Mouse (Mus musculus) olfactory bulb, adult 2 months (tissue): Measurements from ENCODE around the gene Gm10401. TPM values are rescaled to one million over a fixed set of nuclear protein-coding genes. Genes with fewer than 3 reads are reported as not detected.

Experiments
- H3K27ac ChIP-seq: fragments of 200-500 bp; 2 replicates; pipeline ENCODE4 v1.5.1; 2012; ENCODE audit warnings: low read depth, low read length; ENCODE audit not compliant: insufficient read depth
- H3K4me1 ChIP-seq: fragments of 200-500 bp; 2 replicates; pipeline ENCODE4 v1.6.1; 2012; ENCODE audit warnings: low read length; ENCODE audit not compliant: control insufficient read depth, insufficient read depth
- H3K4me3 ChIP-seq: fragments of 200-500 bp; 2 replicates; pipeline ENCODE4 v1.5.1; 2012; ENCODE audit warnings: mild to moderate bottlenecking, low read depth, low read length, moderate library complexity; ENCODE audit not compliant: insufficient read depth
- CTCF ChIP-seq: fragments of 200-500 bp; IDR thresholded peaks from 2 replicates; pipeline ENCODE4 v1.5.1; 2012; ENCODE audit warnings: low read depth, mild to moderate bottlenecking, low read length, moderate library complexity; ENCODE audit not compliant: insufficient read depth
- POLR2A ChIP-seq: fragments of 200-500 bp; IDR thresholded peaks from 2 replicates; pipeline ENCODE4 v1.6.1; 2012; ENCODE audit warnings: mild to moderate bottlenecking, low read depth, low read length, moderate library complexity; ENCODE audit not compliant: insufficient read depth
- WGBS: fragments of 180-500 bp; shearing (Covaris S2); methylation state at CpG from one replicate; pipeline ENCODE4 v1.1.7; 2018; 5-methylcytosine and 5-hydroxymethylcytosine counted together
- polyA plus RNA-seq: library from polyadenylated mRNA; stranded (reverse); fragments of >200 nt; gene quantifications from 2 replicates; pipeline ENCODE4 v1.2.4, GENCODE M21; 2012; ENCODE audit warnings: low replicate concordance; ENCODE audit not compliant: missing spikeins, insufficient read depth, insufficient read length

Gm10401 gene
- polyA plus RNA-seq, 1 experiment: not detected

DNA sequence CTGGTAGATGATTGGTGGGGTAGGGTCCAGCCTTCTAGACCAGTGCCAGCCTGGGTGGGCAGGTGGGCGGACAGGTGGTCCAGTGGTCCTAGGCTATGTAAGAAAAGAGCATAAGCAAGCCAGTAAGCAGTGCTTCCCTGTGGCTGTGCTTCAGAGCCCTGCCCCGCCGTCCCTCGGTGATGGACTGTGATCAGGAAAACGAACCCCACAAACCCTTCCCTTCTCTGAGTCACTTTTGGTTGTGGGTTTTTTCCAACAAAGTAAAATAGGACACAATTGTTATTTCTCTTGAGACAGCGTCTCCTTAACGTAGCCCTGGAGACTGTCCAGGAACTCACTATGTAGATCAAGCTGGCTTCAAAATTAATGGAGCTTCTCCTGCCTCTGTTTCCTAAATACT lies 34.7 kb downstream of the Gm10401 start:
- WGBS: 60% methylated on average over 7 of the region's 7 CpGs
- no peak for TF ChIP-seq POLR2A
- TF ChIP-seq CTCF: no peak
- peaks cover 11% of the 10 kb centered on the region for H3K4me1 ChIP-seq

DNA sequence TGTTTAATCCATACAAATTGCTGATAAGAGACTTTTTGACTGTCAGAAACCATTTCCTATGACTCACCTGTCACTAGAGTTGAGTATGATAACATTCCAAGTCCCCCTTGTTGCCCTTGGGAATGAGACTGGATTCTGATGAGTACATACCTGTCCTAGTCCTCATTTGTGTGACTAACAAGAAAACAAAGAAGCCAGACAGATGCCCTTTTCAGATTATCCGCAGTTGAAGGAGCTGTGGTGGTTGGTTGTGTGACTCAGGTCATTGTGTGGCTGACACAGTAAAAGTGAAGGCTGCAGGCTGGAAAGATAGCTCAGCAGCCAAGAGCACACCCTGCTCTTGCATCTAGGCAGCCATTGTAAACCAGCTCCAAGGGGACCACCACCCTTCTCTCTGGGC lies 35.5 kb downstream of the Gm10401 start:
- TF ChIP-seq POLR2A: no peak
- no peak for TF ChIP-seq CTCF
- 58% methylated on average over 1 of the region's 1 CpGs for WGBS
- Histone ChIP-seq H3K4me3 (no peak overlapping the region), H3K4me1 (peaks cover 6% of the 10 kb centered on the region), H3K27ac (no peak overlapping the region)

More for the DNA sequence above, 34.7 kb downstream of the Gm10401 start:
- no peak overlapping the region for H3K4me3 ChIP-seq
- H3K27ac ChIP-seq: no peak overlapping the region

- WGBS: 79% methylated on average over 3 of the region's 3 CpGs
- peaks cover 6% of the 10 kb centered on the region for H3K4me1 ChIP-seq
- no peak overlapping the region for H3K4me3 ChIP-seq
- TF ChIP-seq POLR2A (no peak), CTCF (no peak)
- H3K27ac ChIP-seq: no peak overlapping the region
Observed at GRCm38 (mm10) chr5:115060977-115061376, 37.1 kb downstream of the Gm10401 start.

DNA sequence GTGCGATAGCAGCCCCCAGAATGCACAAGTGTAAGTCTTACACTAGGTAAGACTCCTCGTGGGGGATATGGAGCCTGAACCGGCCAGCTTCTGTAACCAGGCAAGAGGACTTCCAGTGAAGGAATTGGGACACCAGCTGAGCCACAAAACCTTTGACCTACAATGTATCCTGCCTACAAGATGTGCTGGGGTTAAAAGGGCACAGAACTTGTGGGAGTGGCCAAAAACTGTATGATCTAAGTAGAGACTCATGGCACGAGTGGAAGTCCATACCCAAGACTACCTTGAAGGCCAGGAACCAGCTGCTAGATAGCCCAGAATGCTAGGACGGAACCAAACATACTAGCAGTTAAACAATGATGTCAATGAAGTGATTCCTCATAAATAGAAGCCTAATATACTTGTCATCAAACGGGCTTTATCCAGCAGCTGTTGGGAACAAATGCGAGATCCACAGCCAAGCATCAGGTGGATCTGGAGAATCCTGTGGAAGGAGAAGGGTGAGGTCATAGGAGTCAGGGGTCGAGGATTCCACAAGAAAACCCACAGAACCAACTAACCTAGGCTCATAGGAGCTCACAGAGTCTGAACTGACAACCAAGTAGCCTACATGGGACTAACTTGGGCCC lies 37.9 kb downstream of the Gm10401 start:
- 88% methylated on average over 8 of the region's 8 CpGs for WGBS
- Histone ChIP-seq H3K4me1 (peaks cover 8% of the 10 kb centered on the region), H3K4me3 (no peak overlapping the region), H3K27ac (no peak overlapping the region)
- no peak for TF ChIP-seq CTCF
- TF ChIP-seq POLR2A: no peak

- H3K4me1 ChIP-seq: peaks cover 10% of the 10 kb centered on the region
- no peak overlapping the region for H3K27ac ChIP-seq
- TF ChIP-seq CTCF: no peak
- no peak for TF ChIP-seq POLR2A
- WGBS: 86% methylated on average over 7 of the region's 7 CpGs
- no peak overlapping the region for H3K4me3 ChIP-seq
Observed at GRCm38 (mm10) chr5:115058584-115059297, 39.4 kb downstream of the Gm10401 start.

DNA sequence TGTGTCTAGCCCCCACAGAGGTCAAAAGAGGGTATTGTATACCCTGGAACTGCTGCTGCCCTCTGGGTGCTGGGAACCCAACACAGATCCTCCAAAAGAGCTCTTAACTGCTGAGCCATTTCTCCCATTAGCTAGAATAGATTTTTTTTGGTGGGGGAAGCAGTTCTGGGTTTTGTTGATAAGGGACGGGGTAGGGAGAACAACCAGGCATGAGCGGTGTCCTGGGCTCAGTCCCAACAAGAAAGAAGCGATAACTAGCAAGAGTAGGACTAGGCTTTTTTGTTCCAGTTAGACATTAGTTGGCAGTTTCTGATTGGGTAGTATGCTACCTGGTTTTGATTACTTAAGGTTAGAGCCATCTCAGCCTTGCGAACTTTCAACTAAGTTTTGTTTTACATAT lies 40.9 kb downstream of the Gm10401 start:
- 95% methylated on average over 4 of the region's 4 CpGs for WGBS
- H3K4me3 ChIP-seq: no peak overlapping the region
- TF ChIP-seq CTCF: no peak
- H3K4me1 ChIP-seq: peaks cover 12% of the 10 kb centered on the region; the same call in 1 of the 2 replicates
- H3K27ac ChIP-seq: no peak overlapping the region

DNA sequence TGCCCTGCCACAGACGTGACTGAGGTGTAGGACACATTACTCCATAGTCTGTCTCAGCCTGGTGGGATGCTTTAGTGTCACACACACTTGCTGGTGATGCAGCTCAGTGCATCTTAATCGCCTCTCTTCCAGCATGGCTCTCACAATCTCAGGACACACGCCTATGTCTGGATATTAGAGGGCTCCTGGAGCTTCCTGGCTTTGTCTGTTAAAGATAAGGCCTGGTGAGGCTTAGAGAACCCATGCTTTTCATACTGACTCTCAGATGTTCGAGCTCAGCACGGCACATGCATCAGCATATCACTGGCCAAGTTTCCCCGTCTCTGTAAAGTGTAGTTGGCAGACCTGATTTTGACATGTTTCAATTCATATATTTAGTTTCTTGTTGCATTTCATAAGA lies 42.7 kb downstream of the Gm10401 start:
- TF ChIP-seq POLR2A: no peak
- TF ChIP-seq CTCF: no peak
- Histone ChIP-seq H3K27ac (no peak overlapping the region), H3K4me1 (peaks cover 12% of the 10 kb centered on the region; the same call in 1 of the 2 replicates), H3K4me3 (no peak overlapping the region)
- WGBS: 79% methylated on average over 6 of the region's 6 CpGs

DNA sequence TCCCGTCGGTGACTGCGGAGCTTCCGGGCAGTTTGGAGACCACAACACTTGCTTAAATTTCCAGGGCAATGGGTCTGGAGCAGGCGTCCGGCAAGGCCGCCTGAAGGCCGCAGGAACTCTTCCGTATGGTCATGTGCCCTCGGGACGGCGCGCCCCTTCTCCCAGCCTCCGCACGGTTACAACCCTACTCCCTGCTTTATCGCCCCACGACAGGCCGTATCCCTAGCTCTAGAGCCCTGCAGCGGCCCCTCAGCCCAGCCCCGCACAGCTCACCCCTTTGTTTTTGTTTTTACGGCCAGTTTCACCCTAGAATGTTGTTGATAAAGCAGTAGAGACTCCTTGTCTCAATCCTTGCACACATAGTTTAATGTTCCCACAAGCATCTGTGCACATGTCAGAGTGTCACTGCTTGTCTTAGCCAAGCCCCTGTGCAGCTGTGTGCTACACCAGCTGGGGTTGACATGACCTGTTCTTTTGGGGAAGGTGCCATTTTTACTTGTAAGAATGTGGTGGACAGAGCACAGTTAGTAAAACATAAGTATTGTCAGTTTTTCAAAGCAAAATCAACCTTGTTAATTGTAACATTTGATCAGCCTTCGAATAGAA lies 44.2 kb downstream of the Gm10401 start:
- H3K27ac ChIP-seq: no peak overlapping the region
- peaks cover 12% of the 10 kb centered on the region; the same call in 1 of the 2 replicates for H3K4me1 ChIP-seq
- H3K4me3 ChIP-seq: no peak overlapping the region
- TF ChIP-seq POLR2A (no peak), CTCF (no peak)
- WGBS: 87% methylated on average over 22 of the region's 22 CpGs

DNA sequence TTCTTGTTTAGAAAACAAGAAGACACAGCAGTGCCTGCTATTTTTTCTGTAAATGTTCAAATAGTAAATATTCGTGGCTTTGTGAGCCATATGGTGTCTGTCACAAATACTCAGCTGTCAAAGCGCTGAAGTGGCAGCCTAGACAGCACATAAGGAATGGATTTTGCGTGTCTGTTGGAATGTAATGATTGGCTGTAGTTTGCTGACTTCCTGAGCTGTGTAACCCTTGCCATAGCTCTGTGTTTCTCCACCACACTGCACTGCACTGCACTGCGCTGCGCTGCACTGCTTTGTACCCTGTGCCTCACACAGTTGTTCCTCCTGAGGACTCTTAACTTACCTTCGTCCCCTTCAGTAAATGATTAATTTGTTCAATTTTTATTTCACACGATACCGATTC lies 45.5 kb downstream of the Gm10401 start:
- no peak overlapping the region for H3K27ac ChIP-seq
- TF ChIP-seq POLR2A (no peak), CTCF (no peak)
- H3K4me3 ChIP-seq: no peak overlapping the region
- 88% methylated on average over 8 of the region's 8 CpGs for WGBS
- peaks cover 12% of the 10 kb centered on the region; the same call in 1 of the 2 replicates for H3K4me1 ChIP-seq
